Mouse (Mus musculus) R1 (cell line): Measurements from ENCODE around the gene Ccr10.
"Not testable (repeated sequence)": the region's sequence is repeated elsewhere in the genome, so short reads cannot be mapped to it uniquely, and the experiment has no call there.

Experiments used
- DNase-seq: peaks from one replicate; pipeline ENCODE4 v3.0.0-alpha.2; 2018; ENCODE audit warnings: low read depth, low spot score

Gene Ccr10

DNA sequence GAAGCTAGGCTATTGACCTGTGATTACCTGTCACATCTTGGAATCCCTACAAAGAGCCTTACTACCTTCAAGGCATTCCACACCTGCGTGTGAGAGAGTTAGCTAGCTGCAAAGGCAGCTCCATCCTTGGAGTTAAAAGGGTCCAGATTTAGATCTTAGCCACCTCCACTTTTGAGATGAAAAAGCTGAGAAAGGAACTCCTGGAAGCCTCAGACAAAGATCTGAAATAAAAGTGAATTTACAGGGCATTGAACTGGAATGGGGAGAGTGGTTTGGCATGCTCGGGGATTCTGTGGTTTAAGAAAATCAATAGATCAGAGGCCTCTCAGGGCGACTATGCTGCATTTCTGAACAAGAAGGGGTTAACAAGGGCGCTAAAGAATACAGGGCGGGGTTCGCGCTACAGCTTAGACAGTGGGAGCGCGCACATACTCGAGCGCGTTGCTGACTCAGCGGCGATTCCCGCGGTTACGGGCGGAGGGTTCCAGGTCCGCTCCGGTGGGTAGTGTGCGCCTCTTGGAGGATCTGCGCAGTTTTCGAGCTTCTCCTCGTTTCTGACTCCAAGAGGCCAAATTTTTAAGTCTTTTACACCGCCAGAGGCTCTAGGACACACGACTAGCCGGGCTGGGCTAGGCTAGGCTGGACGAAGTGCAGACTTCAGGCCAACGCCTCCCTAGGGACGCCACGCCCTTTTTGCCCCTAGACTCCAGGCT lies 3.4 kb downstream of the Ccr10 start:
- DNase-seq: peak; percentile 90

DNA sequence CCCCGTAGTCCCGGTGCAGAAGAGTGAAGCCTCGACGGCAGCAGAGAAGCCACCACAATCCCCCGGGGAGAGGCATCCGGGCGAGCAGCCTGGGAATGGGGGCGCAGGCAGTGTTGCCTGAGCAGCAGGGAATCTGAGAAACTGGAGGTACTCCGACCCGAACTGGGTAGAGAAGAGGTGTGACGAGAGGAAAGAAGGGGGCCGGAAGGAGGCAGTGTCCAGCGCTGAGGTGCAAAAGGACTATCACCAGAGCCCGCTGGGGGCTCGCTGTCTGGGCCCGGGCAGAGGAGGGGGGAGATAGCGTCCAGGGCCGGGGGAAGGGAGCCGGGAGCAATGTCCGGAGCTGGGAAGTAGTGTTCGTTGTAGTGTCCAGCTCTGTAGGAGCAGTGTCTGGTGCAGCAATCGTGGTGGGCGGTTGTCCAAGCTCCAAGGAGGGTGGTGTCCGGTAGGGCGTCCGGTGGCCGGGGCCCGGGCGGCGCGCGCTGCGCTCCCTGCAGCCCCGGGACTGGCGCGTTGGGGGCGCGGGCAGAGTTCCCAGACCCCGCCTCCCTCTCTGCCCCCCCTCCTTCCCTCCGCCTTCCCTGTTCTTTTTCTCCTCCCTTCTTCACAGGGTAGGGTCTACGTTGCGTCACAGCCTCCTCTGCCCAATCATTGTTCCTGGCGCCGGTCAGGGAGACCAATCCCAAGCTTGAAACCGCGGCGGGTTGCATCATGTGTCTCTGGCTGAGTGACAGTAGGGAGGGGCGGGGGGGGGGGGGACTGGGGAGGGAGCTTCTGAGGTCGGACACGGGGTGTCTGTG lies 4.2 kb downstream of the Ccr10 start, which contains the start of gene Plekhh3:
Gene Plekhh3, minus strand, starts transcription at position 541 of the 800 bp plus-strand sequence.
- peak; percentile 99 for DNase-seq

GRCm38 (mm10) chr11:101170354-101170810 lies 4.9 kb downstream of the Ccr10 start, which contains the start of gene Cntnap1:
Cntnap1 (plus strand) TSS chr11:101170523.
- peak; percentile 50 for DNase-seq

GRCm38 (mm10) chr11:101169301-101170107 lies 5.7 kb downstream of the Ccr10 start:
- DNase-seq: no peak

GRCm38 (mm10) chr11:101168301-101168980 lies 6.8 kb downstream of the Ccr10 start:
- no peak for DNase-seq

DNA sequence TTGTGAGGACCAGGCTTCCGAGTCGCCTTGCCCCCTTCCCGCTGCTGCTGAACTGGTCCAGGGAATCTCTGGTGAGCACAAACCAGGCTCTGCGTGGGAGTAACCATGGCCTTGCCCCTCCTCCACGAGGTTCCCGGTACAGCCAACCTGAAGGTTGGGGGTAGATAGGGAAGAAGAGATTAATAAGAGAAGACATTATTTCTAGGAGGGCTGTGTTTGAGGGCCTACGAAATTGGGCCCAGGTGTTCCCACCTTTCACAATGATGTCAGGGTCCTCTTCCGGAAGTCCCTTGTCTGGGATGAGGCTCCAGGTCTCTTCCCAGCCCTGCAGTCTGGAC lies 7.3 kb downstream of the Ccr10 start:
- DNase-seq: no peak

GRCm38 (mm10) chr11:101167211-101167962 lies 7.9 kb downstream of the Ccr10 start:
- DNase-seq: no peak

DNA sequence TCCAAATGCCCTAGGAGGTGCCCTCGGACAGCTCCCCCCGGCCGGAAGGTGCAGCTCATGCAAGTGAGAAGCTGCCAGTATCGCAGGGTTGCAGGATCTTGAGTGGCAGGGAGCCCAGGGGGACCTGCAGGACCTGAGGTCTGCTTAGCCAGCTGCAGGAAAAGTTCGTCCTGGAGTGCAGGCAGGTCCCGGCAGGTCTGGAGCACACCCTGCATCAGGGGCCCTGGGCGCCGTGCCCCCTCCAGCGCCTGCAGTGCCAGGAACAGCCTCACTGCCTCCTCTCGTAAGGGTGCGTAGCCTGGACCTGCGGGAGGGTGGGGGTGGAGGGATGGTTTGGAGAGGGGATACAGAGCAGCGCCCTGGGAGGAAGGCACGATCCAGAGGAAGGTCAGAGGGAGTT lies 8.9 kb downstream of the Ccr10 start:
- DNase-seq: no peak

- peak; percentile 67 for DNase-seq
These were observed 10.3 kb downstream of the Ccr10 start for GRCm38 (mm10) chr11:101164677-101165580.

DNA sequence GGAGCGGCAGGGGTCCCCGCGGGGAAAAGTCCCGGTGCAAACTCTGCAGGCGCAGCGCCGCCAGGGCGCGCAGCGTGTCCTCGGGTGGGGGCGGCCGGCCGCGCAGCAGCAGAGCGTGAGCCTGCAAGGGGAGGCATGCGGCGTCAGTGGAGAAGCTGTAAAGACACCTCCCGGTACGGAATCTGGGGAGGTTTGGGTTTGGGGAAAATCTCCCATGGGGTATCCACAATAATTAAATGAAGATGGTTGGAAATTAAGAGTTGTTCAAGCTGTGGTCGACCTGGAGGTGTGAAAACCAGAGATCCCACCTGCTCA lies 10.9 kb downstream of the Ccr10 start:
- no peak for DNase-seq

- peak; percentile 66 for DNase-seq
These were observed 11.5 kb downstream of the Ccr10 start for GRCm38 (mm10) chr11:101163476-101164350.

- no peak for DNase-seq
These were observed 12.5 kb downstream of the Ccr10 start for GRCm38 (mm10) chr11:101162772-101163171.

- DNase-seq: no peak
These were observed 12.9 kb downstream of the Ccr10 start for GRCm38 (mm10) chr11:101162301-101162700.

DNA sequence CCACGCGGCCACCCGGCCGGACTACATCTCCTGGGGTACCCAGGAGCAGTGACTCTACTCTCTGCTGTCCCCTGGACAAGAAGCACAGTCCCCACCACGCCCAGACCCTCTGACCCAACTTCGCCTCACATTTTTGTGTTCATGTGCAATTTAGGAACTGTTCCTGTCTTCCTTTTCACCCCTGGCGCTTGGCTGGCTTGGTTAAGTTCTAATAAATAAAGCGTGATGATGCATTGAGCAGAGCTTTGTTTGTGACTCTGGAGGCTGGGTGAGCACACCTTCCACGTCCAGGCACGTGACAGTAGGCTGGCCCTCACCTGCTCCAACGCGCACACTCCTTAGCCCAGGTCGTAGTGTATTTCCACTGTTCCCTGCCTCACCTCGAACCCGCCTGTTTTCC lies 13.7 kb downstream of the Ccr10 start:
- no peak for DNase-seq

- not testable (repeated sequence) for DNase-seq
These were observed 14.2 kb downstream of the Ccr10 start for GRCm38 (mm10) chr11:101160981-101161505.

DNA sequence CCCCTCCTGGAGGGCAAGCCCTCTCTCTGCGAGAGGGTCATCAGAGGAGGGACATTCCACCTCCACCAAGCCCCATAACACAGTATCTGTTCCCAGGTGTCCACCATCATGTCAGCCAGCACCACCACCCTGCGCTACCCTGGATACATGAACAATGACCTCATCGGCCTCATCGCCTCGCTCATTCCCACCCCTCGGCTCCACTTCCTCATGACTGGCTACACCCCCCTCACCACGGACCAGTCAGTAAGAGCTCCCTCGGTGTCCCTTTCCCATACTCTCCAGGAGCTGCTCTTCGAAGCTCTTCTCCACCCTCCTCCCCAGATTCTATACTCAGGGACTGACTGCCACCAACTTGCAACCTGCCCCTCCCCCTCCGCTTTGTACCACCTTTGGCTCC lies 15.1 kb downstream of the Ccr10 start:
- DNase-seq: not testable (repeated sequence)

DNA sequence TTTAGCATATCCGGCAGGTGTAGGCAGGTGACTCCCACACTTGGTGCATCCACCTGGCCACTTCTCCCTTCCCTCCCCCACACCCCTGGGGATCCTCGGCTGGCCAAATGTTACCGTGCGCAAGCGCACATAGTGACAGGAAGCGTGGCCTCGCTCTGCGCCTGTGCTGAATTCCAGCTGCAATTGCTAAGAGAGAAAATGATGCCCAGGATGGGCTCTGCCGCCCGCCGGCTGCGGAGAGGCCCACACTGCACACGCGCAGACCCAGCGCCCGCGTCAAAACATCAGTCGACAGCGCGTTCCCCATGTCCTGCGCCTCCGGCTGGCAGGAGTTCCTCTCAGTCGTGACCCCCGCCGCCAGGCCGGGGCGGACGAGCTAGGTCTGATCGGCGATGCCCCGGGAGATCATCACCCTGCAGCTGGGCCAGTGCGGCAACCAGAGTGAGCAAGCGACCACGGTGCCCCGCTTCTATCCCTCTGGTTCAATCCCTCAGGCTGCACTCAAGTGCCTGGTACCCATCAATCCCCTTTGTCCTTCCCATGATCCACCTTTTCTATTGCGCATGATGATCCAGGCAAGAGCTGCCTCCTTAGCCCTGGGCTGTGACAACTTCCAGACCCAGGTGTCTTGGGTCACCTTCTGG lies 19.4 kb downstream of the Ccr10 start, which contains the start of gene Tubg2:
Gene Tubg2, plus strand, starts transcription at position 180 of the 644 bp plus-strand sequence.
- peak; percentile 66 for DNase-seq

DNA sequence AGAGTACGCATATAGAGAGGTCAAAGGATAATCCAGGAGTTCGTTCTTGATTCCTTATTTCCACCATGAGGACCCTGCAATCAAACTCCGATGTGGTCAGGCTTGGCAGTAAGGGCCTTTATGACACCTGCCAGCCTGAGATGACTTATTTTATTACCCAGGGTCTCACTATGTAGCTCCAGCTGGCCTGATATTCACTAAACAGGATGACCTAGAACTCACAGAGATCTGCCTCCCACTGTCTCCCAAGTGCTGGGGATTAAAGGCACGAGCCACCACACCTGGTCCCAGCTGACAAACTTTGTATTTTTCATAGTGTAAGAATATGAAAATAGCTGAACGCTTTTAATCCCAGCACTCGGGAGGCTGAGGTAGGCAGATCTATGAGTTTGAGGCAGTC lies 20.1 kb downstream of the Ccr10 start:
- no peak for DNase-seq
